Mouse (Mus musculus): ENCODE results near the gene Grb2. TPM values are rescaled to one million over a fixed set of nuclear protein-coding genes. Genes with fewer than 3 reads are reported as not detected.
"Not testable (repeated sequence)": the region's sequence is repeated elsewhere in the genome, so short reads cannot be mapped to it uniquely, and the experiment has no call there.

Gene Grb2
- polyA plus RNA-seq, 1 experiment from 2014 or later, result 121 TPM

DNA sequence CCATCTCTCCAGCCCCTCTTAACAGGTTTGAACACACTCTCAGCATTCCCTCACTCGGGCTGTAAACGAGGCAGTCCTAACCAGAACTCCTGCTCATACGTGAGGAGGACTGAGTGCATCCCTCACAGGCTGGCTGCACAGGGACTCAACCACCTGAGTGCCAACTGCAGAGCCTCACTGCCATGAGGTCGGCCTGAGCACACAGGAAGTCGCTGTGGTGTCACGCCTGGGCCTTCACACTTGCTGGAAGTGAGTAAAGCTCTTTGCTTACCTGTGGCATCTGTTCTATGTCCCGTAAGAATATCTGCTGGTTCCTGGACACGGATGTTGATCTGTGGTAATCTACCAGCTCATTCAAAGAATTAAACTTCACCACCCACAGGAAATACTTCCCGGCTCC, 62.0 kb downstream of the Grb2 start:
- Histone ChIP-seq H3K4me2 (replicated peaks) (no peak overlapping the region), H3K27me3 (ENCODE audit: control insufficient read depth, insufficient read depth, low read length) (no peaks in the 10 kb centered on the region), H3K9ac (no peak overlapping the region), H3K9me3 (ENCODE audit: control insufficient read depth, low read length) (no peaks in the 10 kb centered on the region), H3K4me1 (replicated peaks; ENCODE audit: control insufficient read depth, insufficient read depth, low read length) (no peaks in the 10 kb centered on the region), H3K4me3 (replicated peaks; ENCODE audit: low read length) (no peak overlapping the region), H3K36me3 (replicated peaks; ENCODE audit: control insufficient read depth, insufficient read depth) (peaks cover 61% of the 10 kb centered on the region), H3K27ac (no peak overlapping the region)
- WGBS, result 93% methylated on average over 9 of the region's 9 CpGs
- ATAC-seq (ENCODE audit: low FRiP score), result no peak
- no peak for DNase-seq (ENCODE audit: low spot score)

DNA sequence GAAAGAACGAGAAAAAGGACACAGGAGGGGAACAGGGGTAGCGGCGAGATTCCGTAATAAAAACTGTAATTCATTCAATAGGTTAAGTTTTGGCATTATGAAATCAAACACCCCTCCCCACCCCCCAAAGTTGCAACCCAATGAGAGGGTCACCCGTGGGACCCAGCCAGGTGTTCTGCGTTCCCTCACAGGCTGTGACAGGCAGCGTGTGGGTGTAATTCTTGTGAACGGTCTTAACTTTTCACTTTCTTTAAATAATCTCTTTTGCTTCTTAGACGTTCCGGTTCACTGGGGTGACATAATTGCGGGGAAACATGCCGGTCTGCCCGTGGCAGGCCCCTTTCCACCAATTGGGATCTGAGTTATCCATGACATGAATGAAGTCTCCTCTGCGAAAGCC, 62.9 kb downstream of the Grb2 start:
- H3K4me1 ChIP-seq (replicated peaks; ENCODE audit: control insufficient read depth, insufficient read depth, low read length); H3K9me3 ChIP-seq (ENCODE audit: control insufficient read depth, low read length); DNase-seq (ENCODE audit: low spot score); ATAC-seq (ENCODE audit: low FRiP score); H3K27me3 ChIP-seq (ENCODE audit: control insufficient read depth, insufficient read depth, low read length); H3K4me3 ChIP-seq (replicated peaks; ENCODE audit: low read length); H3K27ac ChIP-seq; H3K4me2 ChIP-seq (replicated peaks); H3K9ac ChIP-seq: not testable (repeated sequence)
- H3K36me3 ChIP-seq (replicated peaks; ENCODE audit: control insufficient read depth, insufficient read depth), result peaks cover 61% of the 10 kb centered on the region
- 91% methylated on average over 14 of the region's 14 CpGs for WGBS

DNA sequence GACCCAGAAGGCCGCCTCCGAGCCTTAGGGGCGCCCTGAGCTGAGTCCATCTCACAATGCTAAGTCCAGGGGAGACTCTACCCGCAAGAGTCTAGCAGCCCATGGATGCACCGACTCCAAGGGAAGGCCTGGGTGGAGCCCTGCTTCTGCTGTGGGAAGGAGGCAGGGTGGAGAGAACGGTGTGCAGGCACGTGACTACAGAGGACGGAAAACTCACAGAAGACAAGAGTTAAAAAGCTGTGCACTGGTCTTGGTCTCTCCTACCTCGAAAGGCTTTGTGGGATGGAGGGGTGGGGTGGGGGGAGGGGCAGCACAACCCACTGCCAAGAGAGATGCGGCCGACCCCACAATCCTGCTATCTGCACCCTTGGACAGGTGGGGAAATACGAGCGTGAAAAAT, 64.1 kb downstream of the Grb2 start:
- Histone ChIP-seq H3K4me1 (replicated peaks; ENCODE audit: control insufficient read depth, insufficient read depth, low read length) (no peaks in the 10 kb centered on the region), H3K4me3 (replicated peaks; ENCODE audit: low read length) (no peak overlapping the region), H3K36me3 (replicated peaks; ENCODE audit: control insufficient read depth, insufficient read depth) (peaks cover 57% of the 10 kb centered on the region), H3K9ac (no peak overlapping the region), H3K9me3 (ENCODE audit: control insufficient read depth, low read length) (no peaks in the 10 kb centered on the region), H3K4me2 (replicated peaks) (no peak overlapping the region), H3K27me3 (ENCODE audit: control insufficient read depth, insufficient read depth, low read length) (no peaks in the 10 kb centered on the region), H3K27ac (no peak overlapping the region)
- 95% methylated on average over 13 of the region's 13 CpGs for WGBS
- DNase-seq (ENCODE audit: low spot score) (no peak), ATAC-seq (ENCODE audit: low FRiP score) (no peak)

DNA sequence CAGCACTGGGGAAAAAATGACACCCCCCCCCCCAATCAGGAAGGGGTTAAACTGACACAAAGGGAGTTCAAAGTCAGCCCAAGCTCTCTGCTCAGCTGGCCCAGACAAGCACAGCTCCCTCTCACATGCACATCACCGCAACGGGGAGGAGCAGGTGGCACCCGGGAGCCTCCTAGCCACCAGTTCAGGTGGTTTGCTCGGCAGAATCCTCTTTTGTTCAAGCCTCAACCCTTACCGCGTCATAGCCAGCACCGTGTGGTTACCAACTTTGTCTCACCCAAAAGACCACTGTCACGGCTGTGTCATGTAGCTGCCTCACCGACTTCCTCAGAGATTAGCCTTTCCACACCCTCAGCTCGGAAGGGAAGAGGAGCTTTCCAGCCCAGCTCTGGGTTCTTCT, 65.1 kb downstream of the Grb2 start:
- WGBS, result 77% methylated on average over 8 of the region's 10 CpGs

DNA sequence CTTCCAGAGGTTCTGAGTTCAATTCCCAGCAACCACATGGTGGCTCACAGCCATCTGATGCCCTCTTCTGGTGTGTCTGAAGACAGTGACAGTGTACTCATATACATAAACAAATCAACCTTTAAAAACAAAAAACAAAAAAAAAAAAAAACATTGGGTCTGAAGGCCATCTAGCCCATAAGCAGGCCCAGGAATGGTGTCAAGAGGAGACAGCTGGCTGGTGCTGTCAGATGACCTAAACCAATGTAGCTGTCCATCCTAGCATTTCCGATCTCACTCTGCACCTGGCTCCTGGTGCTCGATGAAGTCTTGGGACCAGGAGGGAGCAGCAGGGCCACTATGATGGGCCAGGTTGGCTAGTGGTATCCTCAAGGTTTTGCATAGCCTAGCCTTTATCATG, 65.7 kb downstream of the Grb2 start:
- H3K9ac ChIP-seq, result no peak overlapping the region
- peaks cover 41% of the 10 kb centered on the region for H3K36me3 ChIP-seq (replicated peaks; ENCODE audit: control insufficient read depth, insufficient read depth)
- no peak overlapping the region for H3K27ac ChIP-seq
- no peaks in the 10 kb centered on the region for H3K27me3 ChIP-seq (ENCODE audit: control insufficient read depth, insufficient read depth, low read length)
- 96% methylated on average over 2 of the region's 2 CpGs for WGBS
- H3K4me2 ChIP-seq (replicated peaks), result no peak overlapping the region
- H3K4me1 ChIP-seq (replicated peaks; ENCODE audit: control insufficient read depth, insufficient read depth, low read length), result no peaks in the 10 kb centered on the region
- no peak for ATAC-seq (ENCODE audit: low FRiP score)
- no peak overlapping the region for H3K4me3 ChIP-seq (replicated peaks; ENCODE audit: low read length)
- no peak for DNase-seq (ENCODE audit: low spot score)
- no peaks in the 10 kb centered on the region for H3K9me3 ChIP-seq (ENCODE audit: control insufficient read depth, low read length)

More for the DNA sequence above, 65.1 kb downstream of the Grb2 start:
- Histone ChIP-seq H3K36me3 (replicated peaks; ENCODE audit: control insufficient read depth, insufficient read depth) (peaks cover 47% of the 10 kb centered on the region), H3K9ac (no peak overlapping the region), H3K4me1 (replicated peaks; ENCODE audit: control insufficient read depth, insufficient read depth, low read length) (no peaks in the 10 kb centered on the region), H3K27ac (no peak overlapping the region), H3K4me3 (replicated peaks; ENCODE audit: low read length) (no peak overlapping the region), H3K27me3 (ENCODE audit: control insufficient read depth, insufficient read depth, low read length) (no peaks in the 10 kb centered on the region), H3K9me3 (ENCODE audit: control insufficient read depth, low read length) (no peaks in the 10 kb centered on the region), H3K4me2 (replicated peaks) (no peak overlapping the region)
- no peak for DNase-seq (ENCODE audit: low spot score)
- no peak for ATAC-seq (ENCODE audit: low FRiP score)

DNA sequence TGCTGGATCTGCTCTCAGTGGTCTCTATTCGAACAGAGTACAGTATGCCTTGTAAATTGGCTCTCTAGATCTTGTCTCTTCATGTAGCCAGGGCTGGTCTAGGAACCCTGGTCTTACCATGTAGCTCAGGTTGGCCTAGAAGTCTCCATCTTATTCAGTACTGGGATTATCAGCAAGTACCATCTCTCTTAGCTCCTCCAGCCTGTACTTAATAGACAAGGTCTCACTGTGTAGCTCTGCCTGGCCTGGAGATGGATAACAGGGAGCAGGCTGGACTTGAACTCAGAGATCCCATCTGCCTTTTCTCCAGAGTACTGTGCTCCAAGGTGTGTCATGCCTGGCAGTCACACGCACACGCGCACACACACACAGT, 66.7 kb downstream of the Grb2 start:
- Histone ChIP-seq H3K9me3 (ENCODE audit: control insufficient read depth, low read length) (no peaks in the 10 kb centered on the region), H3K27me3 (ENCODE audit: control insufficient read depth, insufficient read depth, low read length) (no peaks in the 10 kb centered on the region), H3K36me3 (replicated peaks; ENCODE audit: control insufficient read depth, insufficient read depth) (peaks cover 35% of the 10 kb centered on the region), H3K4me3 (replicated peaks; ENCODE audit: low read length) (no peak overlapping the region), H3K27ac (no peak overlapping the region), H3K9ac (no peak overlapping the region), H3K4me1 (replicated peaks; ENCODE audit: control insufficient read depth, insufficient read depth, low read length) (no peaks in the 10 kb centered on the region), H3K4me2 (replicated peaks) (no peak overlapping the region)
- ATAC-seq (ENCODE audit: low FRiP score) (no peak), DNase-seq (ENCODE audit: low spot score) (no peak)
- 90% methylated on average over 4 of the region's 4 CpGs for WGBS

DNA sequence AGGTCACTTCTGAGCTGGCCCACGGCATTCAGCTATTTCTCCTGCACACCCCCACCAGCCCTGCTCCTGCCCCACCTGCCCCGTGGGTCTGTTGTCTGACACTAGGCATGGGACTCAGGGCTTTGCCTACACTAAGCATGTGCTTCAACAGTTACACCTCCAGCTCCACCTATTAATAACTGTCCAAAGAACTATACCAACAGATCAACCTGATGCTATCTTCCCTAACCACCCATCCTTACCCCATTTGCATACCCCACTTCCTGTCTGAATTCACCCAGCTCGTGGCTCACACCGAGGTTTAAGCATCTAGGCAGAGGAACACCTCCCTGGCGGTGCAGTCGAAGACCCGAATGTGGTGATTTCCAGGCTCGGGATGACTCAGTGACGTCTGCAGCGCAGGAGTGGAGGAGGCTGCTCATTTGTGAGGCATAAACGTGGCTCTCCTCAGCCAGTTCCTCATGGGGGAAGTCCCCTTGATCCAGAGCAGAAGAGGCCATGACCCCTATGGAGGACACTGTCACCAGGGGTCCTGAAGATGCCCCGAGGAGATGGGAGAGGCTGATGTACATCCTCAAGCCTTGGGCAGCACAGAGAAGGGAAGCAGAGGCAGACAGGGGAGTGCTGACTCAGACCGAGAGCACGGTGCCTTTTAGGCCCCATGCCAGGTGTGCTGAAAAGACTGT, 67.3 kb downstream of the Grb2 start:
- Histone ChIP-seq H3K27ac (no peak overlapping the region), H3K9me3 (ENCODE audit: control insufficient read depth, low read length) (no peaks in the 10 kb centered on the region), H3K9ac (no peak overlapping the region), H3K36me3 (replicated peaks; ENCODE audit: control insufficient read depth, insufficient read depth) (peaks cover 31% of the 10 kb centered on the region), H3K27me3 (ENCODE audit: control insufficient read depth, insufficient read depth, low read length) (no peaks in the 10 kb centered on the region), H3K4me2 (replicated peaks) (no peak overlapping the region), H3K4me1 (replicated peaks; ENCODE audit: control insufficient read depth, insufficient read depth, low read length) (no peaks in the 10 kb centered on the region), H3K4me3 (replicated peaks; ENCODE audit: low read length) (no peak overlapping the region)
- ATAC-seq (ENCODE audit: low FRiP score), result no peak
- no peak for DNase-seq (ENCODE audit: low spot score)
- WGBS, result 56% methylated on average over 14 of the region's 14 CpGs

DNA sequence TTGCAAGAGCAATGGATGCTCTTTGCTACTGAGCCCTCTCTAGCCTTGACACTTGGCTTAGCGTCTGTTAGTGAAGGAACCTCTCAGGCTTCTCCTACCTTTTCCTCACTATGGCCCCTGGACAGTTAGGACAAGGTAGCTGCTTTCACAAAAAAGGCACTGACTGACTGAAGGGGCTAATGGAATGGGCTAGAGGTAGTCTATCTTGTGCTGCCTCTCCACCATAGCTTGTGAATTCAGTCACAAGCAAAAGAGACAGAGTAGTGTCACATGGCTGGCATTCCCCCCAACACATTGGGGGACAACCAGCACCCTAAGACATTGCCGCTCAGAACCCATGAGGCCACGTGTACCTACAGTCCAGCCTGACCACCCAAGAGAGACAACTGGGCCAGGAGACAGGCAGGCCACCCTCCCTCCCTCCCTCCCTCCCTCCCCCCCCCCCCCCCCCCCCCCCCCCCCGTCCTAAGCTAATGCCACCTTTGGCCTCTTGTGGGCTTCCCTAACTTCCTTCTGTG, 68.0 kb downstream of the Grb2 start:
- ATAC-seq (ENCODE audit: low FRiP score) (no peak), DNase-seq (ENCODE audit: low spot score) (no peak)
- peaks cover 23% of the 10 kb centered on the region for H3K36me3 ChIP-seq (replicated peaks; ENCODE audit: control insufficient read depth, insufficient read depth)
- H3K27me3 ChIP-seq (ENCODE audit: control insufficient read depth, insufficient read depth, low read length), result no peaks in the 10 kb centered on the region
- no peak overlapping the region for H3K27ac ChIP-seq
- no peak overlapping the region for H3K4me3 ChIP-seq (replicated peaks; ENCODE audit: low read length)
- WGBS, result 76% methylated on average over 3 of the region's 4 CpGs
- H3K9ac ChIP-seq, result no peak overlapping the region
- no peaks in the 10 kb centered on the region for H3K9me3 ChIP-seq (ENCODE audit: control insufficient read depth, low read length)
- no peaks in the 10 kb centered on the region for H3K4me1 ChIP-seq (replicated peaks; ENCODE audit: control insufficient read depth, insufficient read depth, low read length)
- no peak overlapping the region for H3K4me2 ChIP-seq (replicated peaks)

DNA sequence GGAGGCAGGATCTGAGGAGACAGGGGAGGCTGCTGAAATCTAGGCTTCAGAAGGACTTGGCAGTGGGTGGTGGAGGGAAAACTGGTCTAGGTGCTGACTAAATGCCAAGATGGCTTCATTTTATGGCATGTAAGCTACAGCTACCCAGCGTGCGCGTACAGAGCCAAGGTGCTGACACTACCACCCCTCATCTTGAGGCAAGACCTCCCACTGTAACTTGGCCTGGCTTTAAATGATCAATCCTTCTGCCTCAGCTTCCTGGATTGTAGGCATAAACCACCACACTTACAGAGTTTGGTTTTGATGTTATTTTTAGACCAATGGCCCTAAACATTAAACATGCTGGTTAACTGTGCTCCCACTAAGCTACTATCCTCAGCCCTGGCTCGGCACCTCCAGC, 68.9 kb downstream of the Grb2 start:
- Histone ChIP-seq H3K36me3 (replicated peaks; ENCODE audit: control insufficient read depth, insufficient read depth) (peaks cover 15% of the 10 kb centered on the region), H3K27ac (no peak overlapping the region), H3K9me3 (ENCODE audit: control insufficient read depth, low read length) (no peaks in the 10 kb centered on the region), H3K4me3 (replicated peaks; ENCODE audit: low read length) (no peak overlapping the region), H3K4me1 (replicated peaks; ENCODE audit: control insufficient read depth, insufficient read depth, low read length) (no peaks in the 10 kb centered on the region), H3K4me2 (replicated peaks) (no peak overlapping the region), H3K9ac (no peak overlapping the region), H3K27me3 (ENCODE audit: control insufficient read depth, insufficient read depth, low read length) (no peaks in the 10 kb centered on the region)
- DNase-seq (ENCODE audit: low spot score), result no peak
- WGBS, result 91% methylated on average over 4 of the region's 4 CpGs
- ATAC-seq (ENCODE audit: low FRiP score), result no peak
